Mouse (Mus musculus) erythroblast, embryonic 14.5 days (primary cell): ENCODE results near the gene Pum1.

ENCODE experiments used
- GATA1 ChIP-seq: IDR thresholded peaks from 2 replicates; pipeline ENCODE4 v1.6.1; 2012; ENCODE audit warnings: low read length, inconsistent platforms, mixed read lengths
- TAL1 ChIP-seq: IDR thresholded peaks from 3 replicates; pipeline ENCODE4 v1.6.1; 2012; ENCODE audit warnings: low read length, inconsistent platforms, mixed read lengths

- TF ChIP-seq GATA1 (no peak), TAL1 (no peak)
Observed at GRCm38 (mm10) chr4:130664414-130665029, 1.4 kb downstream of the Pum1 start.
